Mouse (Mus musculus) spleen, adult 2 months (tissue): Measurements from ENCODE around the gene Krt222. TPM values are rescaled to one million over a fixed set of nuclear protein-coding genes. Genes with fewer than 3 reads are reported as not detected.

Source experiments
- DNase-seq, 2 experiments: peaks; one replicate each; pipeline versions ENCODE4 v3.0.0 to v3.0.0-alpha.2; 2012 to 2021; ENCODE audit warnings: low spot score in 2 of 2, low read depth in 1 of 2
- H3K27ac ChIP-seq: fragments of 200-500 bp; 2 replicates; pipeline ENCODE4 v1.5.1; 2012; ENCODE audit warnings: low read length, inconsistent platforms; ENCODE audit not compliant: insufficient read depth
- H3K27me3 ChIP-seq: fragments of 200-500 bp; 2 replicates; pipeline ENCODE4 v1.6.1; 2012; ENCODE audit warnings: mild to moderate bottlenecking, moderate library complexity, low read length, inconsistent platforms; ENCODE audit not compliant: control insufficient read depth, insufficient read depth
- H3K36me3 ChIP-seq: fragments of 200-500 bp; 2 replicates; pipeline ENCODE4 v1.6.1; 2012; ENCODE audit warnings: mild to moderate bottlenecking, low read length, inconsistent platforms; ENCODE audit not compliant: control insufficient read depth, insufficient read depth
- H3K4me1 ChIP-seq: fragments of 200-500 bp; 2 replicates; pipeline ENCODE4 v1.6.1; 2011; ENCODE audit warnings: inconsistent platforms; ENCODE audit not compliant: control insufficient read depth, insufficient read depth, insufficient read length
- H3K4me3 ChIP-seq: fragments of 200-500 bp; 2 replicates; pipeline ENCODE4 v1.5.1; 2011; ENCODE audit warnings: mild to moderate bottlenecking, inconsistent platforms; ENCODE audit not compliant: insufficient read depth, insufficient read length; ENCODE audit errors: extremely low read depth
- CTCF ChIP-seq: fragments of 200-500 bp; IDR thresholded peaks from 2 replicates; pipeline ENCODE4 v1.5.1; 2011; ENCODE audit warnings: mild to moderate bottlenecking, inconsistent platforms; ENCODE audit not compliant: insufficient read depth, insufficient read length, insufficient replicate concordance; ENCODE audit errors: extremely low read depth
- POLR2A ChIP-seq: fragments of 200-500 bp; IDR thresholded peaks from 2 replicates; pipeline ENCODE4 v1.6.1; 2011; ENCODE audit warnings: low read depth, low read length, inconsistent platforms
- WGBS: fragments of 180-500 bp; shearing (Covaris S2); methylation state at CpG from one replicate; pipeline ENCODE4 v1.1.7; 2018; 5-methylcytosine and 5-hydroxymethylcytosine counted together
- polyA plus RNA-seq: library from polyadenylated mRNA; depleted of rRNA; stranded (reverse); fragments of >200 nt; gene quantifications from 2 replicates; pipeline ENCODE4 v1.2.3, GENCODE M21; 2012; rRNA removed

Gene Krt222
- polyA plus RNA-seq: 0.38 and 0.70 TPM in 2 replicates

DNA sequence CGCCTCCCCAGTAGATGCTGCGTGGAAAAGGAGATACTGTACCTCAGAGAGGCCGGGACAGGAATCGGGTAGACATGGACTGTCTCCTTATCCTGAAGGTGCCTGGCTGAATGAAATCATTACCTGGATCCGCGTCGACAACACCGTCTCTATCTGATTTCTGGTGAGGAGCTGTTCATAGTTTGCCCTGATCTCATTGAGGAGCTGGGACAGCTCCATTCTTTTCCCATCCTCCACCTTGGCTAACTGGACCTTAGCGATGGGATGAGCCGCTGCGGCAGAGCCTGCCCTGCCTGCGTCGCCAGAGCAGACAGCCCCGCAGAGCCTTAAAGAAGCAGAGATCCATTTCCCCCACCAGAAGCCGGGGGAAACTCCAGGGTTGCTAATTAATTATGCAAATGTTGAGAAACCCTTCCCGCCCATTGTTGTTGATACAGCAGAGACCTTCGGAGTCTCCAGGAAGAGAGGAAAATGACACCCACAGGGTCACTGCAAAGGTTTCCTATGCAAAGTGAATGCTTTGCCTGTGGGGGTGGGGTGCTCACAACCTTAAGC is at the start of gene Krt222:
Gene Krt222 (minus strand): TSS at position 266 of the 555 bp plus-strand sequence.
- peak in 1 of 2 experiments; percentile 50 for DNase-seq
- TF ChIP-seq POLR2A (no peak), CTCF (no peak)
- H3K4me1 ChIP-seq: no peaks in the 10 kb centered on the region
- no peaks in the 10 kb centered on the region for H3K27me3 ChIP-seq
- no peak within 1 kb of the TSS; the same call in 1 of the 2 replicates for H3K27ac ChIP-seq
- H3K4me3 ChIP-seq: peak within 1 kb of the TSS; percentile 39
- no peaks in the 10 kb centered on the region for H3K36me3 ChIP-seq
- WGBS: 23% methylated on average over 17 of the region's 17 CpGs

DNA sequence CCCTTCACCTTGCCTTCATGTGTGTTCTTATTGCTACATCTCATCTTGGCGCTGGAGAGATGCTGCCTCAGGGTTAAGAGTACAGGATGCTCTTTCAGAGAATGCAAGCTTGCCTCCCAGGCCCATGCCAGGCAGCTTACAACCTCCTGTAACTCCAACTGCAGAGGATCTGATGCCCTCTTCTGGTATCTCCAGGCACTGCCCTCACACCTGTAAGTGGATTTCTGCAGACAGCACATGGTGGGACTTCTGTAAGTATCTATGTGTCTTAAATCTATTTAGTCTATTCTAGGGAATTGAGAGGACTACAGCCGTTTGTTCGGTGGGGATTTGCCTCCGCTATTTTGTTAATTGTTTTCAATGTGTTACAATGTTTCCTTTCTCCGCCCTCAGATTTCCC is 49.0 kb upstream of the Krt222 start:
- Histone ChIP-seq H3K27me3 (no peaks in the 10 kb centered on the region), H3K4me3 (no peak overlapping the region), H3K27ac (no peak overlapping the region), H3K36me3 (no peaks in the 10 kb centered on the region), H3K4me1 (no peaks in the 10 kb centered on the region)
- peak; percentile 25 to 47 for DNase-seq
- TF ChIP-seq CTCF (peak; percentile 49; the same call in 1 of the 2 replicates), POLR2A (no peak)
- WGBS: 62% methylated on average over 5 of the region's 5 CpGs

DNA sequence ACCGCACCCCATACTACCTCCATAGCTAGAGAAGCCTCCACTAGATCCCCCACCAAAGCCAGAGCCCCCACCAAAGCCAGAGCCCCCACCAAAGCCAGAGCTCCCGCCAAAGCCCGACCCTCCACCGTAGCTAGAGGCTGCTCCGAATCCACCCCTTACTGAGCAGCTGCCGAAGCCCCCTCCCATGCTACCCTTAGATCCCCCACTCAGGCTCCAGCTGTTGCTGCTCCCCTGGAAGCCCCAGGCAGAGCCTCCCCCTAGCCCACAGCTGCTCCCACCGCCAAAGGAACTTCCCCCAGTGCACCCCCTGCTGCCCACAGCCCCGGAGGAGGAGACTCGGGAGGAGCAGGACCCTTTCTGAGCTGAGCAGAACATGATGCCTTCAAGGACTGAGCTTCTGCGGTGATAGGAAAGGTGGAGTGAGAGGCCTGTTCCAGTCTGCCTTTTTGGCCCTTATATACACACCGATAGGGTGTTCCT is 41.0 kb upstream of the Krt222 start, which contains the start of gene Krt24:
Gene Krt24 (minus strand): TSS at position 430 of the 480 bp plus-strand sequence.
- DNase-seq: no peak
- Histone ChIP-seq H3K4me3 (no peak within 1 kb of the TSS), H3K27ac (no peak within 1 kb of the TSS), H3K4me1 (no peaks in the 10 kb centered on the region), H3K36me3 (no peaks in the 10 kb centered on the region), H3K27me3 (no peaks in the 10 kb centered on the region; the same call in 1 of the 2 replicates)
- TF ChIP-seq POLR2A: no peak
- no peak for TF ChIP-seq CTCF
- 65% methylated on average over 11 of the region's 11 CpGs for WGBS

DNA sequence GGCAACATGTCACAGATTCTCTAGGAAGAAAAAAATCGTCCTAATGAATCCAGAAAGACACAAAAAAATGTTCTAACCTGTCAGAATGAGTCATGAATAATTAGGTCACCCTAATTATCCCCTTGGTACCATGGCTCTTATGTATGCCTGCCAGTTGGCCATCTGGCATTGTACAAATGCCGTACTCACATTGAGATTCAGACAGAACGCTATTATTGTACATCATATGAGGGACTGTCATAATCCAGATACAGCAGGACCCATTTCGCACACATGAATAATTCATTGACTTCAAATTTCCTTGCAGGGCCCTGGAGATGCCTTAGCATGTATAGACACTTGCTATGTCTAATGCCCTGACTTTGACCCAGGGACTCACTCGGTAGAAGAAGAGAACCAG is 40.1 kb upstream of the Krt222 start:
- WGBS: 84% methylated on average over 5 of the region's 5 CpGs
- DNase-seq: no peak

DNA sequence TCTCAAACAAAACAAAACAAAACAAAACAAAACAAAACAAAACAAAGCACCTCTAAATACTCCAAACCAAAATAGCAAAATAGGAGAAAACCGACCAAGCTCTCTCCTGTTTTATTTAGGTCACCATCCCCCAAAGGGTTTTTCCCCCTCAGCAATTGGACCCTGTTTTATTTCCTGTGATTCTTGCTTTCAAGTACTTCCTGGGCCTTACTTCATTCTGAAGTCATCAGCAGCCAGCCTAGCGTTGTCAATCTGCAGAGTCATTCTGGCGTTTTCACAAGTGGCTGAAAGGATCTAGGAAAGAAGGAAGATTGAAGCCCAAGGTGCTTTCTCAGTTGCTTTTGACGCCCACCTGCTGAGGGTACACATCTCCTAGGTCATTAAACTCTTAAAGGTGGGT is 39.4 kb upstream of the Krt222 start:
- no peak overlapping the region for H3K27ac ChIP-seq
- WGBS: 26% methylated on average over 4 of the region's 4 CpGs
- H3K36me3 ChIP-seq: no peaks in the 10 kb centered on the region
- DNase-seq: no peak
- no peak overlapping the region for H3K4me3 ChIP-seq
- H3K4me1 ChIP-seq: no peaks in the 10 kb centered on the region
- TF ChIP-seq CTCF: no peak
- TF ChIP-seq POLR2A: no peak
- no peaks in the 10 kb centered on the region; the same call in 1 of the 2 replicates for H3K27me3 ChIP-seq

More for the DNA sequence above, 40.1 kb upstream of the Krt222 start:
- Histone ChIP-seq H3K4me1 (no peaks in the 10 kb centered on the region), H3K4me3 (no peak overlapping the region), H3K27me3 (no peaks in the 10 kb centered on the region; the same call in 1 of the 2 replicates), H3K36me3 (no peaks in the 10 kb centered on the region), H3K27ac (no peak overlapping the region)
- no peak for TF ChIP-seq CTCF
- TF ChIP-seq POLR2A: no peak

DNA sequence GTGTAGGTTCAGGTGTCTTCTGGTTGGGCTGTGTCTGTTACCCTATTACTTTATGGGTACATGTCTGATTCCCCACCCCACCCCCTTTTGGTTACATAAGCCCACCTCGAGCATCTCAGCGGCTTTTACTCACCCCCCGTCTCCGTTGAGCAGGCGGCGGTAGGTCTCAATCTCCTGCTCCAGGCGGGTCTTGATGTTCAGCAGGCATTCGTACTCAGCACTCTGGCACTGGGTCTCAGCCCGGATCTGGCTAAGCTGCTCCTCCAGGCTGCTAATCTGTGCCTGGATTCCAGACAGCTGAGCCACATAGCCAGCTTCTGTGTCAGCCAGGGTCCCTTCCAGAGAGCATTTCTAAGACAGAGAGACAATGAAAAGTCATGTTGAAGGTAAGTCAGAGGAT is 37.2 kb upstream of the Krt222 start:
- H3K4me3 ChIP-seq: no peak overlapping the region
- WGBS: 83% methylated on average over 9 of the region's 9 CpGs
- TF ChIP-seq CTCF: no peak
- TF ChIP-seq POLR2A: no peak
- no peak overlapping the region for H3K27ac ChIP-seq
- no peaks in the 10 kb centered on the region; the same call in 1 of the 2 replicates for H3K27me3 ChIP-seq
- no peak for DNase-seq
- H3K4me1 ChIP-seq: no peaks in the 10 kb centered on the region
- H3K36me3 ChIP-seq: no peaks in the 10 kb centered on the region

DNA sequence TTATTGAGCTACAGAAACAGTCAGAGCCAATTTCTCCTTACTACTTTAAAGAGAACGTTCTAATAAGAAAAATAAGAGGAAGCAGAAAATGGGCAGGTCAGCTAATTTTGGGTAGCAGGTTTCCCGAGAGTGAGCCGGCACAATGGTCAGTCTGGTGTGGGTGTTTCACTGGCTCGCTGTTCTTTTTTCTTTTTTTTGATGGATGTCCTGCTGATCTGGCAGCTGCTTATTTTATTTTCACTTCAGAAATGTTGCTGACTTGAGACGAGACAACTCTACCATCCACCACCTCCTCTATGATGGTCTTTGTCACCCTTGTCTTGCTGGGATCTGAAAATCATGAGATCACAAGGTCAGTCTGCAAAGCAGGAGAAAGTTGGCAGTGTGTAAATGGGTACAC is 36.1 kb upstream of the Krt222 start:
- H3K27me3 ChIP-seq: no peaks in the 10 kb centered on the region; the same call in 1 of the 2 replicates
- WGBS: 36% methylated on average over 5 of the region's 5 CpGs
- H3K4me3 ChIP-seq: no peak overlapping the region
- H3K27ac ChIP-seq: no peak overlapping the region
- no peaks in the 10 kb centered on the region for H3K4me1 ChIP-seq
- DNase-seq: no peak
- H3K36me3 ChIP-seq: no peaks in the 10 kb centered on the region
- TF ChIP-seq POLR2A: no peak
- no peak for TF ChIP-seq CTCF
